Mouse (Mus musculus): Measurements from ENCODE around the gene Cacna1a.
"Not testable (repeated sequence)": the region's sequence is repeated elsewhere in the genome, so short reads cannot be mapped to it uniquely, and the experiment has no call there.

Gene Cacna1a

DNA sequence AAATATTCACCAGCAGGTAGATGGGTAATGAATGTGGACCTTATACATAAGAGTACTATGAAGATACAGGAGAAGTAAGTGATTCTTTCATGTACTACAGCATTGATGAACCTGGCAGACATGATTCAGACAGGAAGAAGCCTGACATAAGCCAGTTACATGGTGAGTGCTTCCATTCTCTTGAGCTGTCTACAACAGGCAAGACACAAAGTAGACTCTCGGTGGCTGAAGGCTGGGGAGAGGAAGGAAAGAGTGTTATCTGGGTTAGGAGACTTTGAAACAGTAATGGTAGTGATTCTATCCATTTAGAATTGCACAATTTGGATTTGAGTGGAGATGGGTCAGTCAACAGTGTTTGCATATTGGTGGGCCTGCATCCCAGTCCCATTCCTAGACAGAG, 270.7 kb downstream of the Cacna1a start:
- DNase-seq (ENCODE audit: low spot score in 2 of 2), result no peak

DNA sequence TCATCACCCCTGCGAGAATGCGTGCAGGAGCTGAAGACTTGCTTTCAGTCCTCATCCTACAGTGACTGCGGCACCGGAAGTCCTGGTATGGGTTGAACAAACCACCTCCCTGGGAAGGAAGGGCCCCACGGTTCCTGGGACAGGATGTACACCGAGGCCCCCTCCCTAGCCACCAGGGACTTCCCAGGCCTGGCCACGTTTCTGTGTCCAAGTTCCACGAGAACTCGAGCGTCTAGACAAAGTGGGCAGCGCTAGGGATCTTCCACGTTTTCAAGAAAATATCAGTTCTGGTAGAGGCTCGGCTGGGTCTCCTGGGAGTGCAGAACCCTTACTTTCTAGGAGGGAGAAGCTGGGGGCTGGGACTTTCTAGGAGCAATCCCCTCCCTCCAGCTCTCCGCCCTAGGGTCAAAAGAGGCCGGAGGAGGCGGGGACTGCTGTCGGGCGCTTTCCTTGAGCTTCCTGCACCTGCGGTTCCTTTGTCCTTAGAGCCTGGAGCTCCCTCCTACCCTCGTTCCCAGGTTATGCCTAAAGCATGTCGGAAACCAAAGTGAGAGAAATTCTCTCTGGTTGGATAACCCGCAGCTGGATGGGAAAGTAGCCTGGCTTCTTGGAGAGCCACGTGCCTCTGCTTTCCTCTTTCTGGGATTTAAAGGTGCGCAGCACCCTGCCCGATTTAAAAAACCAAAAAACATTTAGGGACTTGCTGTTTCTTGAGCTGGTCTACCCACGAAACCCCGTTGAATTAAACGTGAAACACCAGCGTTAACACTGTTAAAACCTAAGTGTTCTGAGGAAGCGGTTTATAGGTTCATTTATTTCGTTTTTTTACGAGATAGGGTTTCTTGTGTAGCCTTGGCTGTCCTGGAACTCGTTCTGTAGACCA, 271.9 kb downstream of the Cacna1a start:
- no peak for DNase-seq (ENCODE audit: low spot score in 2 of 2)

DNA sequence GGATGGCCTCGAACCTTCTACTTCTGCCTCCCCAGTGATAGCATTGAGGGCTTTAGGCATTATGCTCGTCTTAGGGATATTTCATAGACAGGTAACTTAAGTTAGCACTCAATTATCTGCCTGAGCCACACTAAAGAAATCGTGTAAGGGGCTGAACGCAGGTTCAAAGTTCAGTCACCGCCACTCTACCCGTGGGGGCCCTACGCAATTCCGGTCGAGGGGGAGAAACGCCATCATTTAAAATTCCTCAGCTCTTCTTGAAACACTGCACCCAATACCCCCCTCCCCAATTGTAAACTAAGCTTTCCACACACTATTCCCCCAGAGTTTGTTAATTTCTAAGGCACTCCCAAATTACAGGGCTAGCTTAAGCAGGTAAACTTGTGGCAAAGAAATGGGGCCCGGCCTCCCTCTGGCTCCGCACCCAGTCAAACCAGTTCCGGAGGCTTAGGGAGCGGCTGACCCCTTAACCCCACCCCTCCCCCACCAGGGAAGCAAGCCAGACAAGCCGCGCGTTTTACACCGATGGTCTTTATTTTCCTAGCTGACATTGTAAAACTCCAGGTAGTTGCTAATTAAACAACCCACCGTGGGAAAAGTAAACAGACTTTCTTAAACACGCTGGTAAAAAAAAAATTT, 272.7 kb downstream of the Cacna1a start:
- DNase-seq (ENCODE audit: low spot score in 2 of 2), result no peak

DNA sequence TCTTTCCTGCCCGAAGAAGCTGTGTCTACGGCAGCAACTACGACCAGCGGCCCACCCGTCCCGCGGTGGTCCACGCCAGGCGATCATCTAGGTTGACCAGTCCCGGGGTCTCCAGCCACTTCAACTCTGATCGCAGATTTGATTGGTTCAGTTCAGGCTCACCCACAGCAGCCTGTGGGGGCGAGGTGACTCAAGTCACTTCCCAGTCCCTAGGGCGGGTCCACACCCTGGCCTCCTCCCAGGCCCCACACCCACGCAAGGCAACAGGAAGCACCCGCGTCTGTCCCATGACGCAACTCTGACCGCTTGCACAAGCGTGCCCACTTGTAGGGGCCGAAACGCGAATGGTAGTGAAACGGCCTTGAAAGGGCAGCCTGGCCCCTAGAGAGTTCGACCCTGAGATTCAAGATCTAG, 273.2 kb downstream of the Cacna1a start:
- DNase-seq (ENCODE audit: low spot score in 2 of 2), result peak; percentile 44 to 57

DNA sequence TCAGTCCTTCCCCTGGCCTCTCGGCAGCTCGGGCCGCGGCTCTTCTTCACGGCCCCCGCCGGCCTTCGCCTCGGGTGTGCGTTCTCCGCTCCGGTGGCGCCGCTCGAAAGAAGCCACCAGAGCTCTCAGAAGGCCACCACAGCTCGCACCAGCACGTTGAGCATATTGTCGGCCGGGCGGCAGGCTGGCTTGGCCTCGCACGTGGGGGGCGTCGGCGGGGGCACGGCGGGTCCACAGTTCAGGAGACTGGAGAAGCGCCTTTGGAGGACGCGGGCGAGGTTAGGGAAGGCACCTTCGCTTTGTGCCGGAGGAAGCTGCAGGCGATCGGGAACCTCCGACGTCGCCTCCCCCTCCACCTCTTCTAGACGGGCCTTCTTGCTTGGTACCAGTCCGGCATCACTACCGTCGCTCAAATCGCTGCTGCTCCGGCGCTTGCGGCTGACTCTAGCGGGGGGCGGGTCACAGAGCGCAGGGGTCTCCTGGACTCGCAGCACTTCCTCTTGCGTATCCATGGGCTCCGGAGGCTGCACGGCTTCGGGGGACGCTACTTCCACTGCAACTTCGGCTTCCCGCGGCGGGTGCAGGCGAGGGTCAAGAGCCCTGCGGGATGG, 273.8 kb downstream of the Cacna1a start:
- peak in 1 of 2 experiments; percentile 24 for DNase-seq (ENCODE audit: low spot score in 2 of 2)

DNA sequence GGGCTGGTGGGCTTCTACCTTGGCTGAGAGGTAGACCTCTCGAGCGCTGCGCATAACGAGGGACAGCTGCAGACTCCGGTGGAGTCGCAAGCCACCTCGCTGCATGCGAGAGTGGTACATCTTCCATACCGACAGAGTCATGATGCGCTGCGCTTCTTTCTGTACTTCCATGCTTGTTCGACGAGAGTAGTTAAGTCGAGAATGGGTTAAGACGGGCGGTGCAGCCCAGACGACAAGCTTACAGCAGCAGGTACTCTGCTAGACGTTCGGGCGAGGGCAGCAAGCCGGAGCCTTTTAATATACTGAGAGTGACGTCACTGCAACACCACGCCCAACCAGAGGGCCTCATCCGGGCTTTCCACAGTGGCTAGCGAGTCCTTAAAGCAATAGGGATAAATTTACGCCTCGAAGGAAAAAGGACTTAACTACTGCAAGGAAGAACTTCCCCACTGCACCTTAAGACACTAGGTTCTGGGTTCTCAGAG, 274.4 kb downstream of the Cacna1a start, which contains the start of gene Ier2:
Ier2 (minus strand) TSS at position 272 of the 485 bp plus-strand sequence.
- peak; percentile 95 to 96 for DNase-seq (ENCODE audit: low spot score in 2 of 2)

- DNase-seq (ENCODE audit: low spot score in 2 of 2), result peak; percentile 95 to 97
These were observed 275.5 kb downstream of the Cacna1a start for GRCm38 (mm10) chr8:84663483-84664327.

DNA sequence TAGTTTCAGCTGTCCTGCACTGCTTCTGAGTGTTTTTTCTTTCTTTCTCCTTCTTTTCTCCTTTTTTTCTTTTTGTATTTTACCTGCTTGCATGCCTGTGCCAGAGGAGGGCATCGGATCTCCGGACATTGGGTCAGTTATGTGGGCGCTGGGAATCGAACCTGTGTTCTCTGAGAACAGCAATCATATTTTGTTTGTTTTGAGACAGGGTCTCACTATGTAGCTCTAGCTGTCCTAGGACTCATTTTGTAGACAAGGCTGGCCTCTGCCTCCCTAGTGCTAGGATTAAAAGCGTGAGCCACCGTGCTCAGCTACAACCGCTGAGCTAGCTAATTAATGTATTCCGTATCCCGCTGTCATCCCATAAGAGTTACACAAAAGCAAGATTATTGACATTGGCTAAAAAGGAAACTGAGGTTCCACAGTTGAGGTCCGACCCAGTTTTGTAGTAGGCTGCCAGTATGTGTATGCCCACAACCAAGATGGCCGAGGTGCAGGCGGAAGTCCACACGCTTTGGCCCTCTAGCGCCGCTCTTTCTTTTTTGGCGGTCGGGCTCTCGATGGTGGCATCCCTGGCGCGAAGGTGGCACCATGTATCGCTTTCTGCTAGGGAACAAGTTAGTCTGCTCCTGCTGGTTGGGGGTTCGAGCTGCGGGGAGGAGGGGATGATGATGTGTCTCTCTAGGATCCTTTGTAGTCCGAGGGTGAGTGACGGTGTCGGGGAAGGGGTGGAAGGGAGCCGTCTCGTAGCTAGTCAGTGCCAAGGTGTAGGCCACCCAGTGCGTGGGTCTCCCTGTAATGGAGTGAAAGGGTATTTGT, 276.5 kb downstream of the Cacna1a start:
- DNase-seq (ENCODE audit: low spot score in 2 of 2), result peak; percentile 79 to 82

DNA sequence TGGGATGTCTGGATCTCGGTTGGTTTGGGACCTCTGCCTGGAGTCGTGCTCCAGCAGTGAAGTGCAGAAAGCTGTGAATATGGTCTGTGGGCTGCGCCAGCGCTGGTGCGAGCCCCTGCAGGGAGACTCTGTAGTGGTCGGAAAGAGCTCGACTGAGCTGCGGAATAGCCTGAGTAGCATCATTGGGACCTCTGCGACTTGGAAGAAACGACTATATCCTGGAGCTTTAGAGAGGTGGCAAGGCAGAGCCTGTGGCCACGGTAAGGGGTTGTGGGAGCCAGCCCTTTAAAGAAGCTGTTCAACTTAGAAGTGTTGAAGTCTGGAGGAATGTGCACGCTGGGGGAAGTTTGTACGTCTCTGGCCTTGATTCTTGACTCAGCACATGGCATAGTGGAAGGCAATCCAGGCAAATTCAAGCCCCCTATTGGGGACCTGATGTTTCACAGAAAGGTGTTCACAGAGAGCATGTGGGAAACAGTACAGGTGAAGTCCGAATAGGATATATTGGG, 277.2 kb downstream of the Cacna1a start:
- DNase-seq (ENCODE audit: low spot score in 2 of 2), result no peak

GRCm38 (mm10) chr8:84668081-84668480, 279.8 kb downstream of the Cacna1a start:
- no peak for DNase-seq (ENCODE audit: low spot score in 2 of 2)

- no peak for DNase-seq (ENCODE audit: low spot score in 2 of 2)
These were observed 280.7 kb downstream of the Cacna1a start for GRCm38 (mm10) chr8:84668731-84669485.

DNA sequence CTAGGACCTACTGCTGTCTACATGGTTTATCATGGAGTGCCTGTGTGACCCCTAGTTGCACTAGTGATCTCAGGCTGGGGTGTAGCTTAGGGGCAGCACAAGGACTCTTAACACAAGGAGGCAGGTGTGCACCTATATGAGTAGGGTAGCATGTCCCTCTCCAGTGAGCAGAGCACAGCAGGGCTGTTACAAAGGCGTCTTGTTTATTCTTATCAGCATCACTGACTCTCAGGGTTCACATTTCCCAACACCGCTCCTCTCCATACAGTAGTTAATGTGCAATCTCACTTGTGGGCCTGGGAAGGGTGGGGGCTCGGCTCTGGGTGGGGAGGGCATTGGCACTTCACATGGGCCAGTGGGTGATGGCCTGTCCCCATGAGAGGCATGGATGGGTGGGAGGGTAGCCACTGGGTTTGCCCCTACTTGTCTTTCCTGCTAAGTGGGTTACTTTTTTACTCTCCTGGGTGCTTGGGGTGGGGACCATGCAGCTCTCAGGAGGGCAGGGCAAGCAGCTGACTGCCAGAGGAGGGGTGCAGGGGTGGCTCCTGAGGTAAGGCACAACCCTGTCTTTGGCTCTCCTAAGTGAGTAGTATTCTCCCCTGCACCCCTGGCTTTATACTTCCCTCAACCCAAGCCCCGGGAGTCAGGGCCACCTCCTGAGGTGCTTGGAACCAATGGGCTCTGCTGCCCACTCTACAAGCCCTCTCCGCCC, 282.2 kb downstream of the Cacna1a start:
- not testable (repeated sequence) for DNase-seq (ENCODE audit: low spot score in 2 of 2)

DNA sequence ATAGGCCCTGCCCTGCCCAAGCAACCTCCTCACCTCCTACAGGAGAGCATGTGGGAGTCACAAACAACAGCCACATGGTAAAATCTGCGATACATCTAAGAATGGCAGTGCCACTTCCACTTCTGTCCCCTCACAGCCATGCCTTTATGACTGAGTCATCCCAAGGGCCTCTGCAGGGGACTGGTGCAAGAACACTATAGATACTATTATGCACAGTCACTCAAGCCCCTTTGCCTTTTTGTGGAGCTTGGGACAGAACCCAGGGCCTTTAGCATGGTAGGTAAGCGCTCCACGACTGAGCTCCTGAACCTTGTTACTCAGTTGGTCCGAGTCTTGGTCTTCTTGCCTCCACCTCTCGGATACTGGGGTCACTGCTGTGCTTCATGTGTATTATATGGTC, 289.1 kb downstream of the Cacna1a start:
- no peak for DNase-seq (ENCODE audit: low spot score in 2 of 2)

- no peak for DNase-seq (ENCODE audit: low spot score in 2 of 2)
These were observed 293.2 kb downstream of the Cacna1a start for GRCm38 (mm10) chr8:84681476-84681875.

DNA sequence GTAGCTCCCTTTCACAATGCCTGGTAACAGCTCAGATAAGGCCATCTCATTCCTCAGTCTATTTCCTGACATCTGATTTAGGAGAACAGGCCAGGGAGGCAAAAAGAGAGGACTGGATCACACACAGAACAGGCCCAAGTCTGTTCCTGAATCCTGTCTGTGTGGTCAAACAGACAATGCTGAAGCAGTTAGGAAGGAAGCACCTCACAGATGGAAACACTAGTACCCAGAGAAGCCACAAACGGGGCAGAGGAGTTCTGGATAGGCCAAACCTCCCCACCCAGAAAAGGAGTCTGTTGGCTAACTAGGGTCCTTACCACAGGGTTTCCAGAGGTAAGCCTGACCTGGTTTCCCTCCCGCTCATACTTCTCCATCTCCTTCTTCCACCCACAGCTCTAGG, 294.0 kb downstream of the Cacna1a start:
- no peak for DNase-seq (ENCODE audit: low spot score in 2 of 2)

DNA sequence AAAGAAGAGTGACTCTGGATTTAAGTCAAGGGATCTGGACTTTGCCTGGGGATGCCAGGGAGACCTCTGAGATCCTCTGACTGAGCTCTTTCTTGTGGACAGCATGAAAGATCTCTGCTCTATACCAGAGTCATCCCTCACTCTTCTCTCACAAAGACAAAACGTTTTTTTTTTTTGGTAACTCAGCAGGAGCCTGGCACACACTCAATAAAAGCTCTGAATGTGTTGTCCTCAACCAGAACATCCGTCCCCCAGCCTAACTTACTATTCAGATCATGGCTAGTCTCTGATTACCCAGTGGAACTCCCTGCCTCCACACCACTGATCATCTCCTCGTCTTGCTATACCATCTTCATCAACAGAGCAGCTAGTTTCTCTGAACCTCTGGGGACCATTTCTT, 296.3 kb downstream of the Cacna1a start:
- no peak for DNase-seq (ENCODE audit: low spot score in 2 of 2)

DNA sequence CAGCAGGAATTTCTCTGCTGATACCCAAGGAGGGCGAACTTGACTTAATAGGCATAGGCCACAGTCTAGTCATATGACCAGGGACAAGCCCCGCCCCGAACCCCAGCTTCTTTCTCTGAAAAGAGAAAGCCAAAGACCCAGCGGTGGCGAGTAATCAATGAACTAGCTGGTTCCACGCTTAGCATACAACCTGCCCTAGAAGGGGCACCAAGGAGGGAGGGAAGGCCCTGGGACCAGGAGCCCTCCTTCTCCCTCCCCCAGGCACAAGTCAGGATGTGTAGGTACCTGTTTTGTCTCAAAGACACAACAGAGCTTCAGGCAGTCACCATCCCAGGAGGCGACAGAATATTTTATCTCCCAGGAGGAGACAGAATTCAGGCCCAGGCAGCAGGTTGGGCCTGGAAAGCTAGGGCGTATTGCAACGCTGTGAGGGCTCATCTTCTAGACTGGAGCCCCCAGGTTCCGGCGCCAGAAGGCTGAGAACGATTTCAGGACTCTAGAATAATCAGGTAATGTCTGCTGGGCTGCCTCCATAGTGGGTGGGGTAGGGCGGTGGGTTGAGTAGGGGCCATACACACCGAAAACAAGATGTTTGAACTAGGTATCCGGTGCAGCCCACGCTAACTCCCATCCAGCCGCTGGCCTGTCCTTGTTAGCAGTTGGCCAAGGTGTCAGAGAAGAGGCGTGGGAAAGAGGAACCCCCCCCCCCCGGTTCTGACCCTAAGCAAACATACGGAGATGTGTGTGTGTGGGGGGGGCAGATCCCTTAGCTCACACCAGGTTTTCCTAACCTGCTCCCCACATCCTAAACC, 298.2 kb downstream of the Cacna1a start, which contains the start of gene Trmt1:
Trmt1 (plus strand) TSS at position 117 of the 812 bp plus-strand sequence.
- no peak for DNase-seq (ENCODE audit: low spot score in 2 of 2)

All from frontal cortex, postnatal 36 days (tissue).